Mouse (Mus musculus) C2C12 (cell line): ENCODE results near the gene Gm10663.

Experiments
- CEBPB ChIP-seq: IDR thresholded peaks from one replicate; pipeline ENCODE4 v1.6.1; 2011; ENCODE audit warnings: low read depth, mild to moderate bottlenecking, control low read depth, moderate library complexity
- CTCF ChIP-seq: IDR thresholded peaks from one replicate; pipeline ENCODE4 v1.5.1; 2011; ENCODE audit not compliant: control insufficient read depth, insufficient read depth, insufficient read length
- MAX ChIP-seq: IDR thresholded peaks from one replicate; pipeline ENCODE4 v1.6.1; 2011; ENCODE audit warnings: mild to moderate bottlenecking, control low read depth
- MYOD1 ChIP-seq: IDR thresholded peaks from one replicate; pipeline ENCODE4 v1.6.1; 2011; ENCODE audit warnings: low read depth; ENCODE audit not compliant: control insufficient read depth, insufficient read length
- MYOG ChIP-seq: IDR thresholded peaks from one replicate; pipeline ENCODE4 v1.6.1; 2011; ENCODE audit not compliant: control insufficient read depth, insufficient read length; ENCODE audit errors: extremely low read depth
- USF1 ChIP-seq: IDR thresholded peaks from one replicate; pipeline ENCODE4 v1.6.1; 2011; ENCODE audit warnings: low read depth, mild to moderate bottlenecking, control low read depth, moderate library complexity

DNA sequence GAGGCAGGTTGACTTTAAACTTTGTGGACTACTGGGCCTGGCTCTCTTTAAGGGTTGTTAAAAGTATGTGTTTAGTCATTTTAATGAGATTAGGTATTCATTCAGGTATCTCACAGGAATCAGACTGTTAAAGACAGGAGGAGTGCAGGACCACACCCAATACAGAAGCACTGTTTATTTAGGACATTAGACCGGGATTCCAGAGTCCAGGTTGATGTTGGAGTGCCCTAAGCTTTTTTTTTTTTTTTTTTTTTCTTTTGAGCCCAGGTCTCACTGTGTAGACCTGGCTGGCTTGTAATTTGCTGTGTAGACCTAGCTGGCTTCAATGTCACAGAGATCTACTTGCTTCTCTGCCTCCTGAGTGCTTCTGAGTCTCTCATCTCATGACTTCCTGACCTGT is 51.2 kb downstream of the Gm10663 start:
- no peak for TF ChIP-seq MYOG
- TF ChIP-seq CTCF, result no peak
- no peak for TF ChIP-seq USF1
- TF ChIP-seq MAX, result no peak
- no peak for TF ChIP-seq MYOD1
- no peak for TF ChIP-seq CEBPB
